Mouse (Mus musculus) heart, postnatal 0 days (tissue): ENCODE data around the gene Ric8b. TPM values are rescaled to one million over a fixed set of nuclear protein-coding genes. Genes with fewer than 3 reads are reported as not detected.

Experiments used
- ATAC-seq: fragments of 200-750 bp; cut with Nextera tagmentation; 2 replicates; pipeline ENCODE4 v1.8.0; 2017; ENCODE audit warnings: low read depth, moderate number of reproducible peaks, moderate library complexity; ENCODE audit not compliant: insufficient read depth
- DNase-seq: peaks from one replicate; pipeline ENCODE4 v3.0.0-alpha.2; 2016; ENCODE audit warnings: low spot score
- H3K27ac ChIP-seq: fragments of 300-500 bp; sonication (generic); 2 replicates; pipeline ENCODE4 v1.5.1; 2014; ENCODE audit warnings: low read depth, mild to moderate bottlenecking
- H3K27me3 ChIP-seq: fragments of 300-500 bp; sonication (generic); 2 replicates; pipeline ENCODE4 v1.6.1; 2014; ENCODE audit warnings: low read length, mixed read lengths; ENCODE audit not compliant: control insufficient read depth, insufficient read depth
- H3K36me3 ChIP-seq: fragments of 300-500 bp; sonication (generic); replicated peaks from 2 replicates; pipeline ENCODE4 v1.6.1; 2014; ENCODE audit warnings: low read length, mixed read lengths; ENCODE audit not compliant: control insufficient read depth, insufficient read depth
- H3K4me1 ChIP-seq: fragments of 300-500 bp; sonication (generic); 2 replicates; pipeline ENCODE4 v1.6.1; 2014; ENCODE audit warnings: antibody characterized with exemption; ENCODE audit not compliant: control insufficient read depth, insufficient read depth
- H3K4me2 ChIP-seq: fragments of 300-500 bp; sonication (generic); 2 replicates; pipeline ENCODE4 v1.6.1; 2014; ENCODE audit warnings: low read depth, mild to moderate bottlenecking, low read length, moderate library complexity
- H3K4me3 ChIP-seq: fragments of 300-500 bp; sonication (generic); 2 replicates; pipeline ENCODE4 v1.5.1; 2014; ENCODE audit warnings: low read depth, low read length
- H3K9ac ChIP-seq: fragments of 300-500 bp; sonication (generic); replicated peaks from 2 replicates; pipeline ENCODE4 v1.6.1; 2014; ENCODE audit warnings: low read depth, low read length, mixed read lengths
- H3K9me3 ChIP-seq: fragments of 300-500 bp; sonication (generic); replicated peaks from 2 replicates; pipeline ENCODE4 v1.6.1; 2016; ENCODE audit warnings: low read length; ENCODE audit not compliant: control insufficient read depth
- CTCF ChIP-seq: IDR thresholded peaks from 2 replicates; pipeline ENCODE4 v1.5.1; 2016; ENCODE audit warnings: antibody characterized with exemption, control low read depth, low read depth
- EP300 ChIP-seq: IDR thresholded peaks from 2 replicates; pipeline ENCODE4 v1.6.1; 2016; ENCODE audit warnings: antibody characterized with exemption, low read depth
- WGBS: fragments of 180-500 bp; shearing (Covaris S2); extraction: QIAGEN DNeasy Blood & Tissue Kit; methylation state at CpG from one replicate; pipeline ENCODE4 v1.1.7; 2014; 5-methylcytosine and 5-hydroxymethylcytosine counted together
- polyA plus RNA-seq: library from polyadenylated mRNA; unstranded; fragments of >200 nt; fragmentation: Nextera tagmentation; extraction: Ambion mirVana; gene quantifications from 2 replicates; pipeline ENCODE4 v1.2.1, GENCODE M21; 2015
- total RNA-seq: library from RNA; depleted of rRNA; stranded (reverse); fragments of >200 nt; gene quantifications from 2 replicates; pipeline ENCODE4 v1.2.3, GENCODE M21; 2014; ENCODE audit warnings: low replicate concordance

Ric8b gene
- total and polyA plus RNA-seq, 2 experiments from 2014 or later, result 10.5 to 22.7 TPM

- no peak for ATAC-seq
- WGBS, result 89% methylated on average over 4 of the region's 4 CpGs
- no peak for TF ChIP-seq EP300
- no peak for TF ChIP-seq CTCF
Measured at GRCm38 (mm10) chr10:84928465-84928864, 11.0 kb downstream of the Ric8b start.

DNA sequence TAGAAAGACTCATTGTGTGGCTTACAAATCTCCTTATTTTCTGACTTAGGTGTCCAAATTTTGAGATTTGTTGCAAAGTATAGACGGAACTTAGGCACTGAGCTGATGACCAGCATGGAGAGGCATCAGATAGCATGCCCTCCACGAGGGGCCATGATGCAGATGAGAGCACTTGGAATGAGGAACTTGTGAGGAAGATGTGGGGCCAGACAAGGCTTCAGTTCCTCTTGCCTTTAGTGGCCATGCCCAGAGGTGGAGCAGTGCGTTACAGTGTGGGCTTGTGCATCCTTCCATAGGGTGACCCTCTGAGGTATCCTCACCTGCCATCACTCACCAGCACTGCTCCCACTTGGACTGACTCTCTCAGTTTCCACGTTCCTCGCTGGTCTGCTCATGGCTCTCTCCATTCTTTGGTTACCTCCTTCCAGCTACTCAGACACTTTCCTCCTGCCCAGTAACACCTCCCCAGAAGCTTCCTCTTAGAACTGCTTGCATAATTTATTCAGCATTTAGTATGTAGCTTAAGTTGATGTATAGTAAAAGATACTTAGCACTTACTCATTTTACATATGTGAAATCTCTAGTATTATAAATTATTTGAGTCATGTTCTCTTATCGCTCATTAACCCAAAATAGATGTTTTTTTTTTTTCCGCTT, 18.3 kb downstream of the Ric8b start:
- no peak for TF ChIP-seq EP300
- no peak for TF ChIP-seq CTCF
- Histone ChIP-seq H3K36me3 (0 out of 2 replicates have a peak, but pooled peaks cover 4% of the 10 kb centered on the region), H3K9ac (no peak overlapping the region), H3K27ac (no peak overlapping the region), H3K4me3 (no peak overlapping the region), H3K4me1 (peaks cover 35% of the 10 kb centered on the region), H3K9me3 (no peaks in the 10 kb centered on the region), H3K27me3 (no peaks in the 10 kb centered on the region), H3K4me2 (no peak overlapping the region)
- no peak for DNase-seq
- WGBS, result 75% methylated on average over 7 of the region's 7 CpGs
- no peak for ATAC-seq

More at GRCm38 (mm10) chr10:84928465-84928864, 11.0 kb downstream of the Ric8b start:
- Histone ChIP-seq H3K9ac (no peak overlapping the region), H3K4me3 (no peak overlapping the region), H3K4me1 (peaks cover 8% of the 10 kb centered on the region; the same call in 1 of the 2 replicates), H3K9me3 (no peaks in the 10 kb centered on the region), H3K27ac (no peak overlapping the region), H3K4me2 (no peak overlapping the region), H3K36me3 (peaks cover 25% of the 10 kb centered on the region), H3K27me3 (no peaks in the 10 kb centered on the region)
- DNase-seq, result no peak

DNA sequence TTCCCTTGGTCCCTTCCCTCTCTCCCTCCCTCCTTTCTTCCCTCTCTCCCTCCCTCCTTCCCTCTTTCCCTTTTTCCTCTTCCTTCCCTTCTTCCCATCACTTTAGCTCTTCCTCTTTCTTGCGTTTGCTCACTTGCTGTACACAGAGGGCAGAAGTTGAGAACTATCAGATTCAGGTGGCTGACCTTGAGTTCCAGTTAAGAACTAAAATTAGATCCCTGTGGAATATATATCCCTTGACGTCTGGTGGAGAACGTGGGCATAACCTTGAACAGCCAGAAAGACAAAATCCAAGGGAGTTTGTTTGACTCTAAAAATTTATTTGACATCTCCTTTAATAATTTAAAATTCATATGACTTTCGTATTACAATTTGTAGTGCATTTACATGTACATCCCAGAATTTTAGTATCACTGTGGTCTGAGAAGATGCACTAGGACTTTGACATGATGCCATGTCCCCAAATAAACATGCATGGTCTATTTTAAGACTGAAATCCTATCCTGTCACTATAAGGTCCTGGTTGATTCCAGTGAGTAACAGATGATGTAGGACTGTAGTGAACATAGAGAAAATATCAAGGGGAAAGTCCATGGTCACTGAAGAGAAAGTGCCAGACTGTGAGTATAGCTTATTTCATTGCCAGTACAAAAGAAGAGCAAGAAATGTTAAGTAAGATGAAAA, 19.6 kb downstream of the Ric8b start:
- Histone ChIP-seq H3K9ac (no peak overlapping the region), H3K4me1 (peaks cover 35% of the 10 kb centered on the region), H3K27ac (peak overlapping the region; percentile 64), H3K36me3 (0 out of 2 replicates have a peak, but pooled peaks cover 9% of the 10 kb centered on the region), H3K27me3 (no peaks in the 10 kb centered on the region), H3K4me2 (no peak overlapping the region; the same call in 1 of the 2 replicates), H3K4me3 (no peak overlapping the region), H3K9me3 (no peaks in the 10 kb centered on the region)
- TF ChIP-seq EP300, result no peak
- TF ChIP-seq CTCF, result no peak
- ATAC-seq, result peak; percentile 79
- peak; percentile 70 for DNase-seq
- 41% methylated on average over 4 of the region's 4 CpGs for WGBS

DNA sequence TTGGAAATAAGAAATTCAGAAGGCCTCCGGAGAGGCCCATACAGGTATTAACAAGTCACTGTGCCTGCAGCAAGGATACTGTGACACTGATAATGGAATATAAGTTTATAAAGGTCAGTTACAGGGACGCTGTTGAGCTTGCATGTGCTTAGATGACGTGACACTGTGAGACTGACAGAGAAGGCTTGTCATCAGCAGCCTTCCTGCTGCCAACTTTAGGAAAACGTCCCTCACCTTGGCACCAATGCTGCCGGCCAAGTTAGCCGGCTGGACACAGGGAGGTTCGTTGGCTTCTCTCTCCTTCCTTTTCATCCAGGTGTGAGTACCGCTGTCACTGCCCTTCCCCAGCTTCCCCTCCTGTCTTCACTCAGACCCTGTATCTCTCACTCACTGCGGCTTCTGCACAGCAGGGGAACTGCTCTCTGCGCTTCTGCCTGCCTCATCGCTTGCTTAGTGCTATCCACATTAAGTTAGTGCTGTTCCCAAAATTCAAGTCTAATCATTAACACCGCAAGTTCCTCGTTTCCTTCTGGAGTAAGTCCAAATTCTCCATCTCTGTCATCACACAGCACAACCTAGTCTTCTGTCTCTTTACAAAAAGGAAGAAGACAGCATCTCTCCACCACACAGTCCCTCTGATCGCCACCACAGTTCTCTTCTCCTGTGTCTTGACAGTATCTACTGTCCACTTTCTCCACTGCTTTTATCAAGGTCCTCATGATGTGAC, 20.8 kb downstream of the Ric8b start:
- Histone ChIP-seq H3K27me3 (no peaks in the 10 kb centered on the region), H3K4me2 (peak overlapping the region; percentile 9; the same call in 1 of the 2 replicates), H3K27ac (peak overlapping the region; percentile 64), H3K4me3 (no peak overlapping the region), H3K9me3 (no peaks in the 10 kb centered on the region), H3K9ac (no peak overlapping the region), H3K4me1 (peaks cover 35% of the 10 kb centered on the region), H3K36me3 (0 out of 2 replicates have a peak, but pooled peaks cover 9% of the 10 kb centered on the region)
- ATAC-seq (no peak), DNase-seq (peak; percentile 30)
- TF ChIP-seq EP300, result no peak
- no peak for TF ChIP-seq CTCF
- 43% methylated on average over 13 of the region's 14 CpGs for WGBS

DNA sequence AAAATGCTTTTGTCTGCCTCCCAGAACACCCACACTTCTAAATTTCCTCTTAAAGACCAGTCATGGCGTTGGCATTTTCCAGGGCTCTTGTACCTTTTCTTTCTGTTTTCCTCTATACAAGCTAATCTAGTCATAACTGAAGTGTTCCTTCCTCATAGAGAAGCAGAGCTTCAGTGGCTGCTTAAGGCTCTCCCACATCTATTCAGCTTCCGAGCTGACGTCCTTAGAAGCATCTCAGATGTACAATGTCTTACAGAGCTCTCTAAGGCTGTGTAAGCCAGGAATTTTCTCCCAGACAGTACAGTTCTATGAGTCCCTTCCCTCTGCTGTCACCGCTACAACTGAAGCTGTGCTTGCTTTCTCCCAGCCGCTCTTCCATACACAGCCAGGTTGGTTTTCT, 21.5 kb downstream of the Ric8b start:
- no peaks in the 10 kb centered on the region for H3K9me3 ChIP-seq
- WGBS, result 79% methylated on average over 5 of the region's 5 CpGs
- no peak overlapping the region for H3K4me3 ChIP-seq
- 0 out of 2 replicates have a peak, but pooled peaks cover 9% of the 10 kb centered on the region for H3K36me3 ChIP-seq
- H3K4me2 ChIP-seq, result no peak overlapping the region
- ATAC-seq (no peak), DNase-seq (no peak)
- H3K4me1 ChIP-seq, result peaks cover 35% of the 10 kb centered on the region
- no peak for TF ChIP-seq CTCF
- no peak for TF ChIP-seq EP300
- H3K27ac ChIP-seq, result 0 out of 2 replicates have a peak overlapping the region, but pooled peaks have one; percentile 15
- no peaks in the 10 kb centered on the region for H3K27me3 ChIP-seq
- H3K9ac ChIP-seq, result no peak overlapping the region
